Mouse (Mus musculus): Measurements from ENCODE around the gene Gabbr2. TPM values are rescaled to one million over a fixed set of nuclear protein-coding genes. Genes with fewer than 3 reads are reported as not detected.

Gabbr2 gene
- polyA plus RNA-seq, 1 experiment from 2014 or later = 0.88 TPM

DNA sequence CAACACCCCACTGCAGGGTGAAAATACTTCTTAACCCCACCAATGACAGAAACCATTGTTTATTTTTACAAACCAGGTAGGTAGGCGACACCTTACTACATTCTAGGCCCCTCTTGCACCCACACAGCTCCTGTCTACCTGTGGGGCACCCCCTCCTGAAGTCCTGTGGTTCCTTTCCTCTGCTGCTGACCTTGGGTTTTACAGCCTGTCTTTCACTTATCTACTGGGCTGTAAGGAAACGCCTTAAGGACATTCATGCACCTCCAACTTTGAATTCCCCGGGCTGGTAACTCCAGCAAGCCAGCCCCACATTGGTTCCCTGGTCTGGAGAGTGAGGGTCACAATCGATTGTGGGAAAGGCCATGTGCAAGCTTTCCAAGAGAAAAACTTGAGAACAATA, 34.7 kb downstream of the Gabbr2 start:
- H3K4me3 ChIP-seq = no peak overlapping the region
- H3K9me3 ChIP-seq (replicated peaks) = no peaks in the 10 kb centered on the region
- 77% methylated on average over 4 of the region's 4 CpGs for WGBS
- ATAC-seq = no peak
- no peaks in the 10 kb centered on the region for H3K4me1 ChIP-seq
- H3K9ac ChIP-seq = no peak overlapping the region
- H3K27ac ChIP-seq = no peak overlapping the region
- no peak overlapping the region for H3K4me2 ChIP-seq
- H3K36me3 ChIP-seq (ENCODE audit: poor library complexity, severe bottlenecking) = no peaks in the 10 kb centered on the region
- H3K27me3 ChIP-seq = no peaks in the 10 kb centered on the region

DNA sequence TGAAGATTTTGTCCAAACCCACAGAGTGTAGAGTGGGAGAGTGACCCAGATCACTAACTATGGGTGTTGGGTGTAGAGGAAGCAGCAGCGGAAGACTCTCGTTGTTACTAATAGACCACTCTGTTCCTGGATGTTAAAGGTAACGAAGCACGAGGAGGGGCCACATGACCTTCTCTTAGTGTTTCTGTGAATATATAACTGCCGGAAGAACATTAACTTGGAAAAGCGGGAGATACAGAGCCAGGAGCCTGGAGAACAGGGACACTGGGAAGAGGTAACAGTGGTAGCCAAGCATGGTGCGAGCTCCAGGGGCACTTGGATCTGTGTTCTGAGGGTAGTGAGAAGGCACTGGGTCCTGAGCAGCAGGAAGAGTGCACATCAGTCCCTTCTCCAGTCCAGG, 38.7 kb downstream of the Gabbr2 start:
- H3K9me3 ChIP-seq (replicated peaks) = no peaks in the 10 kb centered on the region
- H3K4me2 ChIP-seq = no peak overlapping the region
- H3K4me3 ChIP-seq = no peak overlapping the region
- H3K27me3 ChIP-seq = no peaks in the 10 kb centered on the region
- H3K9ac ChIP-seq = no peak overlapping the region
- 84% methylated on average over 7 of the region's 7 CpGs for WGBS
- no peaks in the 10 kb centered on the region for H3K4me1 ChIP-seq
- no peaks in the 10 kb centered on the region for H3K36me3 ChIP-seq (ENCODE audit: poor library complexity, severe bottlenecking)
- no peak overlapping the region for H3K27ac ChIP-seq
- ATAC-seq = no peak

GRCm38 (mm10) chr4:46952562-46952961, 39.1 kb downstream of the Gabbr2 start:
- H3K4me2 ChIP-seq = no peak overlapping the region
- no peaks in the 10 kb centered on the region for H3K27me3 ChIP-seq
- no peak overlapping the region for H3K9ac ChIP-seq
- no peak for ATAC-seq
- H3K27ac ChIP-seq = no peak overlapping the region
- no peaks in the 10 kb centered on the region for H3K4me1 ChIP-seq
- no peak overlapping the region for H3K4me3 ChIP-seq
- H3K36me3 ChIP-seq (ENCODE audit: poor library complexity, severe bottlenecking) = no peaks in the 10 kb centered on the region
- 94% methylated on average over 4 of the region's 4 CpGs for WGBS
- no peaks in the 10 kb centered on the region for H3K9me3 ChIP-seq (replicated peaks)

DNA sequence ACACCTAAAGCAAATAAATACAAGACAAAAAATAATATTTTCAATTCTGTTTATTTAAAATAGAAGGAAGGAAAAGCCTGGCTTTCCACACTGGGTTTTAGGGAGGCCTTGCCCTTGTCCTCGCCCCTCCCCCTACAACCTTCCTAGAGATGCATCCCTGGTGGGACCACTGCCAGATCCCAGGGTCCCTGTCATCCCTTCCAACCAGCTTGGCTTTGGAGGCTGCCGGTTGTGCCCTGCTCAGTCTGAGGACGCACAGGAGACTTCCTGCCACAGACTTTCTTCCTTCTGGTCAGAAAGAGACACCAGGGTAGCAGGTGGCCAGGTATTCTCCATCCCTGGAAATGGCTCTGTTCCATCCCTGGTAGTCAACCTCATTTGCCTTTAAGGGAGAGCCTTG, 57.4 kb downstream of the Gabbr2 start:
- H3K27ac ChIP-seq = no peak overlapping the region
- H3K27me3 ChIP-seq = no peaks in the 10 kb centered on the region
- no peaks in the 10 kb centered on the region for H3K9me3 ChIP-seq (replicated peaks)
- H3K4me2 ChIP-seq = no peak overlapping the region
- no peak overlapping the region for H3K4me3 ChIP-seq
- peaks cover 11% of the 10 kb centered on the region for H3K4me1 ChIP-seq
- no peak overlapping the region for H3K9ac ChIP-seq
- 85% methylated on average over 3 of the region's 3 CpGs for WGBS
- H3K36me3 ChIP-seq (ENCODE audit: poor library complexity, severe bottlenecking) = no peaks in the 10 kb centered on the region
- ATAC-seq = no peak

DNA sequence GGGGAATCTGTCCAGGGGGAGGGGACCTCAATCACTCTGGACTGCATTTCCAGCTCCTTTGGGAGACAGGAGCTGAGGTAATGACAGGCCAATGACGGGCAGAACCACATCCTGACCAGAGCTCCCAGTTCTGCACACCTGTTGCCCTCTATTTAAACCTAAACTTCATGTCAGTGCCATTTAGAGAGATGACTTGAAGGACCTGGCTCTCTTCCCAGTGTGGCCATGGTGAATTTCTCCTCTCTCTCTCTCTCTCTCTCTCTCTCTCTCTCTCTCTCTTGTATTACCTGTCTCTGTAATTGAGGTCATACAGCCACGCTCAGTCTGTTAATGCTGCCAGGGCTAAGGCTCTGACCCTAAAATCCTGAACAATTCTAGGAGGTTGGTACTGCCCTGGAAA, 58.1 kb downstream of the Gabbr2 start:
- Histone ChIP-seq H3K4me3 (no peak overlapping the region), H3K9me3 (replicated peaks) (no peaks in the 10 kb centered on the region), H3K27me3 (no peaks in the 10 kb centered on the region), H3K4me2 (no peak overlapping the region), H3K4me1 (peaks cover 11% of the 10 kb centered on the region), H3K9ac (no peak overlapping the region), H3K36me3 (ENCODE audit: poor library complexity, severe bottlenecking) (no peaks in the 10 kb centered on the region), H3K27ac (no peak overlapping the region)
- ATAC-seq = no peak
- 75% methylated on average over 2 of the region's 2 CpGs for WGBS

- Histone ChIP-seq H3K4me3 (no peak overlapping the region), H3K27me3 (no peaks in the 10 kb centered on the region), H3K4me2 (no peak overlapping the region), H3K27ac (no peak overlapping the region), H3K4me1 (peaks cover 11% of the 10 kb centered on the region), H3K9me3 (replicated peaks) (no peaks in the 10 kb centered on the region), H3K9ac (no peak overlapping the region), H3K36me3 (ENCODE audit: poor library complexity, severe bottlenecking) (no peaks in the 10 kb centered on the region)
- WGBS = 30% methylated on average over 9 of the region's 9 CpGs
- ATAC-seq = peak; percentile 71
Observed at GRCm38 (mm10) chr4:46931706-46932397, 59.8 kb downstream of the Gabbr2 start.

GRCm38 (mm10) chr4:46928112-46928511, 63.6 kb downstream of the Gabbr2 start:
- Histone ChIP-seq H3K9me3 (replicated peaks) (no peaks in the 10 kb centered on the region), H3K36me3 (ENCODE audit: poor library complexity, severe bottlenecking) (no peaks in the 10 kb centered on the region), H3K4me1 (peaks cover 11% of the 10 kb centered on the region), H3K27me3 (no peaks in the 10 kb centered on the region), H3K4me2 (no peak overlapping the region), H3K4me3 (no peak overlapping the region), H3K27ac (no peak overlapping the region), H3K9ac (no peak overlapping the region)
- WGBS = 46% methylated on average over 3 of the region's 3 CpGs
- ATAC-seq = no peak

DNA sequence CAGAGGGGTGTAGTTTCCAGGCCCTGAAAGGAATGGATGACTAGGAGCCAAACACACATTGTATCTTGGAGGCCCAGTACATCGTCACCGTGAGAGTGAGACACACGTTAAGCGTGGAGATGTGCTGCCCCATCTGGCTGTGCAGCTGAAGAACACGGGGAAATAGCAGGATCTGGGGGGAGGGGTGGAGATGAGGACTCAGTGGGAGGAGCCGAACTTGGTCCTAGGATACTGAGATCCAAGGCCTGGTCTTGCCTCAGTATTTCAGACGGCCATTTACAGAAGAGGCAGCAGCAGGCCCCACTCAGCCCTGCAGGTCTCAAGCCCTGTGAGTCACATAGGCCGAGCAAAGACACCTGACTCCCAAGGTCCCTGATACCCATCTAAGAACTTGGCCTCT, 72.5 kb downstream of the Gabbr2 start:
- H3K4me3 ChIP-seq = no peak overlapping the region
- 52% methylated on average over 8 of the region's 8 CpGs for WGBS
- H3K4me1 ChIP-seq = 0 out of 2 replicates have a peak, but pooled peaks cover 4% of the 10 kb centered on the region
- no peaks in the 10 kb centered on the region for H3K9me3 ChIP-seq (replicated peaks)
- peak; percentile 60 for ATAC-seq
- no peak overlapping the region for H3K27ac ChIP-seq
- no peak overlapping the region for H3K4me2 ChIP-seq
- H3K27me3 ChIP-seq = no peaks in the 10 kb centered on the region
- H3K36me3 ChIP-seq (ENCODE audit: poor library complexity, severe bottlenecking) = no peaks in the 10 kb centered on the region
- H3K9ac ChIP-seq = no peak overlapping the region

DNA sequence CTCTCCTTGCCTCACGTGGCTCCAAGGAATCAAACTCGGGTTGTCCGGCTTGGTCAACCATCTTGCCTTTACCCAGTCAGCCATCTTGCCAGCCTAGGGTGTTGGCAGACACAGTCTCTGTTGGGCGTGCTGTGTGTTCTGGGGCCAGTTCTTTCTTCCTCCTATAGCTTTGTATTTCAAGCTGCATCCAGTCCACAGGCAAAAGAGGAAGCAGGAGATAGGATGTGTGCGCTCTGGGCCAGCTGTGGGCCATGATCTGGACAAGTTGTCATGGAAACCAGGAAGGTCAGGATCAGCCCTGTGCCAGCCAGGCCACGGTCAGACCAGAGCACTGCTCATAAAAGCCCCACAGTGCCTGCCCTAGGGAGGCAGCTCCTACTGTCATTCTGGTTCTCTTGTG, 74.9 kb downstream of the Gabbr2 start:
- H3K27me3 ChIP-seq = no peaks in the 10 kb centered on the region
- 0 out of 2 replicates have a peak, but pooled peaks cover 4% of the 10 kb centered on the region for H3K4me1 ChIP-seq
- no peak overlapping the region for H3K9ac ChIP-seq
- H3K27ac ChIP-seq = no peak overlapping the region
- WGBS = 85% methylated on average over 6 of the region's 6 CpGs
- no peaks in the 10 kb centered on the region for H3K9me3 ChIP-seq (replicated peaks)
- no peak overlapping the region for H3K4me3 ChIP-seq
- ATAC-seq = no peak
- no peak overlapping the region for H3K4me2 ChIP-seq
- H3K36me3 ChIP-seq (ENCODE audit: poor library complexity, severe bottlenecking) = no peaks in the 10 kb centered on the region

DNA sequence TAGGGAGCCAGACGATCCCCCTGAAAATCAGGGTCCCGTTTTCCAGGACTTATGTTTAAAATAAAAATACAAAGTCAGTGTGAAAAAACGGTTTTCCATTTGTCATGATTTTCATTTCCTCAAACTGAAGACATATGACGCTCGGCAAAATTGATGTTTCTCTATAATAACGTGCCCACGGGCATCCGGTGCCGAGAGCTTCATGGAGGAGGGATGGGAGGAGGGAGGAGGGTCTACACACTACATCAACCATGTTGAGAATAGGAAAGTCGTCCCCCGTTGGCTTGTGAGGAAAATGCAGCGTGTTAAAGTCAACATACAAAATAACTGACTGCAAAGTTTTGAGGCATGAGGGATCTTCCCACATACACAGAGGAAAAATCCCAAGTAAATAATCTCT, 75.7 kb downstream of the Gabbr2 start:
- Histone ChIP-seq H3K27me3 (no peaks in the 10 kb centered on the region), H3K36me3 (ENCODE audit: poor library complexity, severe bottlenecking) (no peaks in the 10 kb centered on the region), H3K4me1 (0 out of 2 replicates have a peak, but pooled peaks cover 4% of the 10 kb centered on the region), H3K4me2 (no peak overlapping the region), H3K9me3 (replicated peaks) (no peaks in the 10 kb centered on the region), H3K9ac (no peak overlapping the region), H3K27ac (no peak overlapping the region), H3K4me3 (no peak overlapping the region)
- ATAC-seq = no peak
- 90% methylated on average over 12 of the region's 12 CpGs for WGBS

- 0 out of 2 replicates have a peak, but pooled peaks cover 4% of the 10 kb centered on the region for H3K4me1 ChIP-seq
- H3K9ac ChIP-seq = no peak overlapping the region
- H3K4me3 ChIP-seq = no peak overlapping the region
- 82% methylated on average over 14 of the region's 14 CpGs for WGBS
- H3K4me2 ChIP-seq = no peak overlapping the region
- H3K9me3 ChIP-seq (replicated peaks) = no peaks in the 10 kb centered on the region
- no peak for ATAC-seq
- no peaks in the 10 kb centered on the region for H3K27me3 ChIP-seq
- no peaks in the 10 kb centered on the region for H3K36me3 ChIP-seq (ENCODE audit: poor library complexity, severe bottlenecking)
- no peak overlapping the region for H3K27ac ChIP-seq
Observed at GRCm38 (mm10) chr4:46915476-46915875, 76.2 kb downstream of the Gabbr2 start.

- Histone ChIP-seq H3K36me3 (ENCODE audit: poor library complexity, severe bottlenecking) (no peaks in the 10 kb centered on the region), H3K4me1 (0 out of 2 replicates have a peak, but pooled peaks cover 4% of the 10 kb centered on the region), H3K4me2 (no peak overlapping the region), H3K27ac (no peak overlapping the region), H3K9ac (no peak overlapping the region), H3K9me3 (replicated peaks) (peaks cover 7% of the 10 kb centered on the region; the same call in 1 of the 2 replicates), H3K4me3 (no peak overlapping the region), H3K27me3 (no peaks in the 10 kb centered on the region)
- WGBS = 95% methylated on average over 6 of the region's 6 CpGs
- ATAC-seq = no peak
Observed at GRCm38 (mm10) chr4:46914606-46915005, 77.1 kb downstream of the Gabbr2 start.
